Mouse (Mus musculus) kidney, embryonic 15.5 days (tissue): ENCODE measurements around the gene Arl3. TPM values are rescaled to one million over a fixed set of nuclear protein-coding genes. Genes with fewer than 3 reads are reported as not detected.

ENCODE experiments used
- ATAC-seq: fragments of 200-750 bp; cut with Nextera tagmentation; replicated peaks from 2 replicates; pipeline ENCODE4 v1.8.0; 2017; ENCODE audit warnings: moderate TSS enrichment; ENCODE audit not compliant: low FRiP score
- H3K27ac ChIP-seq: fragments of 300-500 bp; sonication (generic); 2 replicates; pipeline ENCODE4 v1.5.1; 2015; ENCODE audit warnings: mild to moderate bottlenecking, inconsistent platforms
- H3K27me3 ChIP-seq: fragments of 300-500 bp; sonication (generic); 2 replicates; pipeline ENCODE4 v1.6.1; 2015; ENCODE audit warnings: inconsistent platforms
- H3K36me3 ChIP-seq: fragments of 300-500 bp; sonication (generic); 2 replicates; pipeline ENCODE4 v1.6.1; 2015; ENCODE audit warnings: inconsistent platforms
- H3K4me1 ChIP-seq: fragments of 300-500 bp; sonication (generic); 2 replicates; pipeline ENCODE4 v1.6.1; 2015; ENCODE audit warnings: inconsistent platforms
- H3K4me2 ChIP-seq: fragments of 300-500 bp; sonication (generic); 2 replicates; pipeline ENCODE4 v1.6.1; 2015; ENCODE audit warnings: moderate library complexity, mild to moderate bottlenecking, inconsistent platforms
- H3K4me3 ChIP-seq: fragments of 300-500 bp; sonication (generic); replicated peaks from 2 replicates; pipeline ENCODE4 v1.5.1; 2015; ENCODE audit warnings: mild to moderate bottlenecking, inconsistent platforms
- H3K9ac ChIP-seq: fragments of 300-500 bp; sonication (generic); 2 replicates; pipeline ENCODE4 v1.6.1; 2015; ENCODE audit warnings: mild to moderate bottlenecking, inconsistent platforms
- H3K9me3 ChIP-seq: fragments of 300-500 bp; sonication (generic); replicated peaks from 2 replicates; pipeline ENCODE4 v1.6.1; 2016; ENCODE audit warnings: inconsistent platforms
- WGBS: fragments of 180-500 bp; shearing (Covaris S2); methylation state at CpG from one replicate; pipeline ENCODE4 v1.1.7; 2015; ENCODE audit warnings: mixed read lengths; 5-methylcytosine and 5-hydroxymethylcytosine counted together
- polyA plus RNA-seq: library from polyadenylated mRNA; unstranded; fragments of >200 nt; fragmentation: Nextera tagmentation; extraction: Ambion mirVana; gene quantifications from 2 replicates; pipeline ENCODE4 v1.2.1, GENCODE M21; 2015

Arl3 gene
- polyA plus RNA-seq, 1 experiment from 2014 or later = 145 TPM

- no peak for ATAC-seq
- 75% methylated on average over 4 of the region's 4 CpGs for WGBS
- Histone ChIP-seq H3K4me3 (no peak overlapping the region), H3K9ac (no peak overlapping the region), H3K27me3 (no peaks in the 10 kb centered on the region), H3K27ac (no peak overlapping the region), H3K36me3 (peaks cover 76% of the 10 kb centered on the region), H3K9me3 (no peaks in the 10 kb centered on the region), H3K4me1 (peaks cover 3% of the 10 kb centered on the region; the same call in 1 of the 2 replicates), H3K4me2 (no peak overlapping the region)
These were observed 20.5 kb downstream of the Arl3 start for GRCm38 (mm10) chr19:46552496-46552895.

GRCm38 (mm10) chr19:46550385-46550784, 22.6 kb downstream of the Arl3 start:
- Histone ChIP-seq H3K4me2 (no peak overlapping the region), H3K9ac (no peak overlapping the region), H3K4me1 (peaks cover 7% of the 10 kb centered on the region; the same call in 1 of the 2 replicates), H3K27ac (no peak overlapping the region), H3K9me3 (no peaks in the 10 kb centered on the region), H3K27me3 (no peaks in the 10 kb centered on the region), H3K36me3 (peaks cover 62% of the 10 kb centered on the region), H3K4me3 (no peak overlapping the region)
- ATAC-seq = no peak
- WGBS = 91% methylated on average over 4 of the region's 4 CpGs

DNA sequence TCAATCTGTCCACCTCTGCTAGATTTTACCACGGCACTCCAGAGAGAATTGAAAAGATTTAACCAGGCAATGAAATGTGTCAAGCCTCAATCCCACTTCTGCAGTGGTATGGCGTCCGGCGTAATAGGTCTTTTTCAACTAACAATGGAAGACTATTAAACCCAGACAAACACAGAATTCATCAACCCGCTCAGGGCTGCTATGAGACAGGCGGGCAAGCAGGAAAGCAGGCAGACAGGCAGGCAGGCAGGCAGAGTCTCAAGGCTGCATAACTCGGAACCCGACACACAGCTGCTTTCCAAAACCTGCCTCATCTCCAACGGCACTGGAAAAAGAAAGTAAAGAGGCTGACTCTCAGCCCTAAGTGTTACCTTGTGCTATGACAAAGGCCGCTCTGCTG, 24.9 kb downstream of the Arl3 start:
- WGBS = 82% methylated on average over 10 of the region's 10 CpGs
- ATAC-seq = no peak
- peaks cover 7% of the 10 kb centered on the region; the same call in 1 of the 2 replicates for H3K4me1 ChIP-seq

GRCm38 (mm10) chr19:46547565-46547964, 25.4 kb downstream of the Arl3 start:
- Histone ChIP-seq H3K9ac (no peak overlapping the region), H3K9me3 (no peaks in the 10 kb centered on the region), H3K36me3 (peaks cover 57% of the 10 kb centered on the region), H3K27me3 (no peaks in the 10 kb centered on the region), H3K27ac (peak overlapping the region; percentile 48), H3K4me3 (no peak overlapping the region), H3K4me2 (no peak overlapping the region), H3K4me1 (peaks cover 7% of the 10 kb centered on the region; the same call in 1 of the 2 replicates)
- ATAC-seq = no peak
- 43% methylated on average over 6 of the region's 6 CpGs for WGBS

More for the DNA sequence above, 24.9 kb downstream of the Arl3 start:
- Histone ChIP-seq H3K27ac (0 out of 2 replicates have a peak overlapping the region, but pooled peaks have one; percentile 48), H3K4me3 (no peak overlapping the region), H3K9me3 (no peaks in the 10 kb centered on the region), H3K27me3 (no peaks in the 10 kb centered on the region), H3K36me3 (peaks cover 52% of the 10 kb centered on the region), H3K4me2 (no peak overlapping the region), H3K9ac (no peak overlapping the region)

DNA sequence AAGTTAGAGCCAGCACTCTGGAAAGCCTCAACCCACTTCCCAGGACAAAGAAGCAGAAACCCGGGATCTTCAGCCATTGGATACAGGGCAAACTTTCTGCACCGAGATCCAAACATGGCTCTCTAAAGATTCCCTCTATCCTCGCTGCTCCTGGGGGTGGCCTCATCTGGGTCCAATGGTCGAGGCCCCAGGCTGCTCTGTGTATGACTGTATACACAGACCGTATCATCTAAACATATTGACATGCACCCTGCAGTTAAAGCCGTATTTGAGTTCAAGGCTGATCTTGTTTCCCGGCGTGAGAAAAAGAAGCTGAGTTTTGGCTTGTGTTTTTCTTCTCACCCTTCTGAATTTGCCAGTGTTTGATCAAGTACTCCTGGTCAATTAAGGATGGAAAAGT, 30.2 kb downstream of the Arl3 start:
- peaks cover 46% of the 10 kb centered on the region for H3K36me3 ChIP-seq
- no peak overlapping the region for H3K9ac ChIP-seq
- 90% methylated on average over 8 of the region's 8 CpGs for WGBS
- ATAC-seq = no peak
- no peaks in the 10 kb centered on the region for H3K27me3 ChIP-seq
- no peak overlapping the region for H3K27ac ChIP-seq
- H3K4me1 ChIP-seq = peaks cover 10% of the 10 kb centered on the region; the same call in 1 of the 2 replicates
- H3K4me3 ChIP-seq = no peak overlapping the region
- no peaks in the 10 kb centered on the region for H3K9me3 ChIP-seq
- no peak overlapping the region for H3K4me2 ChIP-seq

- WGBS = 88% methylated on average over 6 of the region's 6 CpGs
- Histone ChIP-seq H3K36me3 (peaks cover 38% of the 10 kb centered on the region), H3K9ac (no peak overlapping the region), H3K4me2 (no peak overlapping the region), H3K9me3 (no peaks in the 10 kb centered on the region), H3K27ac (no peak overlapping the region), H3K27me3 (no peaks in the 10 kb centered on the region), H3K4me1 (peaks cover 28% of the 10 kb centered on the region), H3K4me3 (no peak overlapping the region)
- no peak for ATAC-seq
These were observed 34.8 kb downstream of the Arl3 start for GRCm38 (mm10) chr19:46538213-46538612.

- no peak overlapping the region for H3K4me2 ChIP-seq
- no peak overlapping the region for H3K27ac ChIP-seq
- H3K9me3 ChIP-seq = no peaks in the 10 kb centered on the region
- H3K4me3 ChIP-seq = no peak overlapping the region
- peaks cover 36% of the 10 kb centered on the region for H3K4me1 ChIP-seq
- 93% methylated on average over 9 of the region's 9 CpGs for WGBS
- ATAC-seq = no peak
- peaks cover 29% of the 10 kb centered on the region for H3K36me3 ChIP-seq
- H3K27me3 ChIP-seq = no peaks in the 10 kb centered on the region
- H3K9ac ChIP-seq = no peak overlapping the region
These were observed 35.6 kb downstream of the Arl3 start for GRCm38 (mm10) chr19:46537357-46537756.

DNA sequence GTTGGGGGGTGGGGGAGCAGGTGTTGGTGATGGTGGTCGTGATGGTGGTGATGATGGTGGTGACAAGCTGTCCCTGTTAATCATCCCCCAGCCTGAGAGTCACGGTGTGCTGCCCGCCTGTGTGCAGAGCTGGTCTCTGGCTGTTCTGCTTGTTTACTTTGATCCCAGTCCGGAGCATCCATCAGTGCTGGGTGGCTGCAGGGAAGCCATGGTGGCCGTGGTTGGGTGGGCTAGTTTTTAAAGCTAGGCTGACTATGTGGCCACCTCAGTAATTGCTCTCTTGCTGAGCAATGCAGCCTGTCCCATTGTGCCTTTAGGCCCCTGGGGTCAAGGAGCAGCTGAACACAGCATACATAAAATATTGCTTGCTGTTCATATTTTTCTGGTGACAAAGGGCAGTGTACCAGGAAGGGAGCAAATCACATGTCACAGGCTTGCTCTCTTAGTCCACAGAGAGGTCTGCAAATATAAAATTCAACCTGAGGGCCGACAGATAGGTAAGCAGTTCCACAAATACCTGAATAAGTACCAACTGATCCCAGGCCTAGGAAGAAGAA, 38.4 kb downstream of the Arl3 start:
- no peaks in the 10 kb centered on the region for H3K27me3 ChIP-seq
- no peak overlapping the region for H3K4me2 ChIP-seq
- H3K36me3 ChIP-seq = peaks cover 5% of the 10 kb centered on the region; the same call in 1 of the 2 replicates
- ATAC-seq = no peak
- WGBS = 37% methylated on average over 6 of the region's 6 CpGs
- H3K27ac ChIP-seq = peak overlapping the region; percentile 11; the same call in 1 of the 2 replicates
- no peak overlapping the region for H3K4me3 ChIP-seq
- H3K9me3 ChIP-seq = no peaks in the 10 kb centered on the region
- H3K4me1 ChIP-seq = peaks cover 64% of the 10 kb centered on the region
- H3K9ac ChIP-seq = no peak overlapping the region

DNA sequence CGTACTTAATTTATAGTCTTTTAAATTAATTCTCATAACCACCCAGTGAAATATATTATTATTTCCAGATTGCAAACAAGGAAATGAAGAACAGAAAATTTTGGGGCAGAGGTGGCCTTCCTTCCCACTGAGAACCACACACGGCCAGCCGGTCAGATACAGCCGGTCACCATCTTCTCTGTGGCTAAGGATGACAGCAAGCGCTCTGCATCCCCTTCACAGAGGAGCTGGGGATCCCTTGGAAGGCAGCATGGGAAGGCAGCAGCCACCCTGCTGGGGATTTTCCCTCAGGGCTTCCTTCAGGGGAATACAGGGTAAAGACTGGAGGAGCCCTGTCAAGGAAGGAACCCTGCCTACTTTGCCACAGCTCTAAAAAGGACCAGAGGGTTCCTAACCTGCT, 39.5 kb downstream of the Arl3 start:
- Histone ChIP-seq H3K9me3 (no peaks in the 10 kb centered on the region), H3K4me2 (no peak overlapping the region), H3K4me3 (no peak overlapping the region), H3K27me3 (no peaks in the 10 kb centered on the region), H3K36me3 (peaks cover 5% of the 10 kb centered on the region; the same call in 1 of the 2 replicates), H3K9ac (no peak overlapping the region), H3K4me1 (peaks cover 74% of the 10 kb centered on the region), H3K27ac (peak overlapping the region; percentile 96)
- no peak for ATAC-seq
- WGBS = 30% methylated on average over 5 of the region's 5 CpGs

GRCm38 (mm10) chr19:46533066-46533465, 39.9 kb downstream of the Arl3 start:
- no peak overlapping the region for H3K4me3 ChIP-seq
- 25% methylated on average over 4 of the region's 4 CpGs for WGBS
- H3K9me3 ChIP-seq = no peaks in the 10 kb centered on the region
- H3K4me1 ChIP-seq = peaks cover 76% of the 10 kb centered on the region
- peaks cover 5% of the 10 kb centered on the region; the same call in 1 of the 2 replicates for H3K36me3 ChIP-seq
- H3K27me3 ChIP-seq = no peaks in the 10 kb centered on the region
- 0 out of 2 replicates have a peak, but pooled peaks have one; percentile 16 for ATAC-seq
- H3K9ac ChIP-seq = 0 out of 2 replicates have a peak overlapping the region, but pooled peaks have one; percentile 18
- H3K27ac ChIP-seq = peak overlapping the region; percentile 96
- H3K4me2 ChIP-seq = 0 out of 2 replicates have a peak overlapping the region, but pooled peaks have one; percentile 20

DNA sequence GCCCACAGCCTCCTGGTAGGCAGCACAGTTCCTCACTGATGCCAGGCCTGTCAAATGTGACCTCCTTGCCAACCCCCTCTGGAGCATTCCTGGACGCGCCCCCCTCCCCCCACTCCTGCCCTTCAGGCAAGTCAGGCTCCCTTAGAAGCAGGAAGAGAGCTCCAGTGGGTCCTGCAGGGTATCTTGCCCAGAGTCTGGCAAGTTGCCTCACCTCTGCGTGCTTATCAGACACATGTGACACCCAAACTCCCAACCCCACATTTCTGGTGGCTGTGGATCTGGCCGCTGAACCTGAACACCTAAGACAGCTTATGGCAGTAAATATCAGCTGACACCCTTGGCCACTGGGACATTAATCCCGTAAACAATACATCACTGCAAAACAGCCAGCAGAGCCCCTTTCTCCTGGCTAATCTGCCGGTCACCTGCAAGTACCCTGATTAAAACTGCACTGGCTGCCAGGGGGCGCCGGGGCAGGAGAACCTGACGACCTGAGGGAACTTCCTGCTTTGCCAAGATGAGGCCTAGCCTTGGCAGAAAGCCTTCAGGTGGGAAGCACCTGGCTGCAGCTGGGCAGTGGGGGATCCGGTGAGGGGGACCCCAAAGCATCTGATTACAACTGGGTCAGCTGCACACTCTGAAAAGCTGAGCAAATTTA, 40.8 kb downstream of the Arl3 start:
- H3K4me2 ChIP-seq = peak overlapping the region; percentile 34
- ATAC-seq = peak; percentile 11; the same call in 1 of the 2 replicates

More for the DNA sequence above, 40.8 kb downstream of the Arl3 start:
- Histone ChIP-seq H3K27me3 (no peaks in the 10 kb centered on the region), H3K9me3 (no peaks in the 10 kb centered on the region), H3K27ac (peak overlapping the region; percentile 96), H3K9ac (peak overlapping the region; percentile 26; the same call in 1 of the 2 replicates), H3K4me1 (peaks cover 85% of the 10 kb centered on the region), H3K36me3 (peaks cover 5% of the 10 kb centered on the region; the same call in 1 of the 2 replicates), H3K4me3 (no peak overlapping the region)
- 6% methylated on average over 10 of the region's 10 CpGs for WGBS
